Mouse (Mus musculus) left cerebral cortex, adult 9 months (tissue): ENCODE measurements around the gene Dgki.

Source experiments
- DNase-seq, 2 experiments: peaks; one replicate each; pipeline ENCODE4 v3.0.0; 2022; ENCODE audit warnings: low spot score in 2 of 2

Dgki gene

DNA sequence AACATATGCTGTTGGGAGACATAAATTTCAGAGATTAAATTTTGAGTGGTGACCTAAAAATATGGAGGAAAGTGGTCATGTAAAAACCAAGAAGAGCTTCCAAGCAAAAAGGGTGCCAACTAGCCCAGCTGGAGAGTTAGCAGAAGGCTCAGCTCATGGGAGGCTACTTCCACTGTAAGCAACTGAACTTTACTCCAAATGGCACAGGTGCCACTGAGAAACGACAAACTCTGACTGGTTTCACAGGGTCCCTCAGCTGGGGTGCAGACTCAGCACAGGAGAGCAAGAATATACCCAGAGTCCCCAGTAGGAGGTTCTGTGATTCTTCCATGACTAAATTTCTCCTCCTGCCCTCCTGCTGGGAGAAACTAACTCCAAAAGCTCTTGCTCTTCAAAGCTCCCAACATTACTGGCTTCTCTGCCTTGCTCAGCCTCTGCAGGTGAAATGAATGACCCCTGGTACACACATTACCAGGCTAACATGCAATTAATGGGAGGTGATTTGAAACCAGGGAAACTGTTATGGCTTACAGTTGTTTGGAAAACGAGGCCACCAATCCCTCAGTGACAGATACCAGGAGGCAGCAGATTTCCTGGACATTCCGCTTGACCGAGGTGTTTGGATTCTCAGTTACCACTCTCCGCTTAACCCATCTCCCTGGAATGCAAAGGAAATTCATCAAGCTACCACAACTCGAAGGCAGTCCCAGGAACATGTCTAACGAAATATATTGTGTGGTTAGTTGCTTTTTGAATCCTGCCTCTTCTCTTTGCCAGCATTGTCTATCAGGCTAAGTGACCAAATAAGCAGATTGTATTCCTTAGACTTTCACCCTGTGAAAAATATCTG lies 487.1 kb downstream of the Dgki start:
- DNase-seq, result no peak

DNA sequence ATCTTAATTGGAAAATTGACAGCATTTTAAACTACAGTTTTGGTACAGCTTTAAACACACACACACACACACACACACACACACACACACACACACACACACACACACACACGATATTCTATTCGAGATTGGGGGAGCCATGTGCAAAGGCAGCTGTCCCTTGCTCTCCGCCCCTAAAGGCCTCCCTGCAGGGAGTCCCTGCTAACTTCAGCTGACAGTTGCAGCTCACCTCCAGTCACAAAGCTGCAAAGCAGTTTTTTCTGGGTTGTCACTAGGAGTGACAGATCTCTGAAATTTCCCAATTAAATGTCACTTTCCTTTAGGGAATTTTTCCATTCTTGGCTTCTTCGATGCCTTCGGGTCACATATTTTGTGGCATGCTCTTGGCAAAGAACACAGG lies 489.5 kb downstream of the Dgki start:
- DNase-seq, result no peak

DNA sequence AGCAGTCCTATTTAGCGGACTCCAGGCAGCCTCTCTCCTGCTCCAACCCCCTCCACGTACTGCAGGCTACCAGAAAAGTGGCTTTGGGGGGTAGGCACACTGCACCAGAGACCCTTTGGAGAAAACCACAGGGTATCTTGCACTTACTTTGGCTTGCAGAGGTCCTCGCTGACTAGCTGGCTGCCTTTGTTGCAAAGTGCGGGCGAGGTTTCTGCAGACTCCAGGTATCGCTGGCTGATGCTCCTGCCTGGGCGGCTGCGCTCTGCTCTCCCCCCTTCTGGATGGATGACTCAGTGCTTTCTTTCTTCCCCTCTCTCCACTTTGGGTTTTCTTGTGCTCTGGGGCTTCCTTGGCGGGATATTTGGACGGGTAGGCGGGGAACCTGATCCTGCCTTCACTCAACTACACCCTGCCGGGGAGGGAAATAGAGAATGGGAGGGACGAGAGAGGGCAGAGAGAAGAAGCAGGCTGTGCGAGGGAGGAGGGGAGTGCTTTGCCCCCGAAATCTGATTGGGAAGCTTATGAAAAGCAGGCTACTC lies 490.2 kb downstream of the Dgki start, which contains the start of gene Ptn:
Gene Ptn, minus strand, starts transcription at position 474 of the 539 bp plus-strand sequence.
- DNase-seq, result peak; percentile 68 to 81

DNA sequence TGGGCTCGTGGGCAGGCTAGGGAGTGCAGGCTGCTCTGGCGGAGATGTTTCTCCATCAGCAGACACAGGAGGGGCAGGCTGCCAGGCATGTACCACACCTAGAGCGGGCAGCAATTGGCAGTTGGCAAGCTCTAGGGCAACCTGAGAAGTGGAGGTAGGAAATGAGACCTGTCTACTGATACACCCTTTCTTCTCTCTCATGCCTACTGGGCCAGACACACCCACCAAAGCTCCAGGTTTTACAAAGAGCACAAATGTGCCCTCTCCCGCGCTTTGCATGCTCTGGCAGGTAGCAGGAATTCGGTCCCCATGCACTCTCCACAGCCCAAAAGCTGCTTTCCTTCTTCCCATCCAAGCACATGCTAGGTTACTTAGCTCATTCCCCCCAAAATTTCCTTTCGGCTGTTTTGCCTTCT lies 490.7 kb downstream of the Dgki start:
- peak in 1 of 2 experiments; percentile 66 for DNase-seq

DNA sequence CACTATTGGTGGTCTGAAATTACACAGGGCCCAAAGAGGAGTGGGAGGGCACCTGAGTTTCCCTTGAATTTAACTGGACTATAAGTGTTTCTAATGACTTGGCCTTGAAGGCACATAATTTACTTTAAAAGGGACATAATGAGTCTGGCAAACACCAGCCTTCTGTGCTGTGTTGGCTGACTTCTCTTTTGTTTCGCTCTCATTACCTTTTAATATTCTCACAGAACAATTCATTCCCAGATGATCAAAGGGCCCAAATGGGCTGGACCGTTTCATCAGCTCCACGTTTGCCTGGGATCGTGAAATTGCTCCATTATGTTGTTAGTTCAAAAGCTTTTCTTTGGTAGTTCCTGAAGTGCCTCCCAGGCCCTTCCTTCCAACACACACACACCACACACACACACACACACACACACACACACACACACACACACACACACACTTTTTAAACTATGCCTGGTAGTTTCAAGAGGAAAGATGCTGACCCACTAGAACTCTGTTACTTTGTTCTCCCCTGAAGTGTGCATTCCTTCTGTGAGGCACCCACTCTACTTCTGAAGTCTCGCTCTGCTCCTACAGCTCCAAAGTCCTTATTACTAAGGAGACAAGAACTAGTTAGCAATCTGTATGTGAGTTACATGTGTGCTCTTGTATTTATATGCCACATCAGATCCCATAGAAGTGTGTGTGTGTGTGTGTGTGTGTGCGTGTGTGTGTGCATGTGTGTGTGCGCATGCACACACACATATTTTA lies 491.5 kb downstream of the Dgki start:
- DNase-seq, result no peak

DNA sequence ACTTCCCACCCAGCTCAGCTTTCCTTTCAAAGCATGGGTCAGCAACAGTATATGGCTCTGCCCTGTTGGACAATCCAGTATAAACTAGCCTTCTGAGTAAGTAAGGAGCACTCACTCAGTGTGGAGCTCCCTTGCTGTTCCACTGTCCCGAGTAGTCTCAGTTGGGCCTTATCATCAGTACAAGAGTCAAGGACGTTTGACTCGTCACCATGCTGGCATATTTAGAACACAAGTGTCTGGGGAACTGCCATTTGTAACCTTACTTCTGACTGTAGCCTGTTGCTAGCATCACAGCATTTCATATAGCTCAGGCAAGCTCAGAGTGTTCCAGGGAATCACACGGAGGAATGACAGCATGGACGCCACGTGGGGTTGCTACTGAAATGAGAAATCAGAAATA lies 493.1 kb downstream of the Dgki start:
- no peak for DNase-seq

DNA sequence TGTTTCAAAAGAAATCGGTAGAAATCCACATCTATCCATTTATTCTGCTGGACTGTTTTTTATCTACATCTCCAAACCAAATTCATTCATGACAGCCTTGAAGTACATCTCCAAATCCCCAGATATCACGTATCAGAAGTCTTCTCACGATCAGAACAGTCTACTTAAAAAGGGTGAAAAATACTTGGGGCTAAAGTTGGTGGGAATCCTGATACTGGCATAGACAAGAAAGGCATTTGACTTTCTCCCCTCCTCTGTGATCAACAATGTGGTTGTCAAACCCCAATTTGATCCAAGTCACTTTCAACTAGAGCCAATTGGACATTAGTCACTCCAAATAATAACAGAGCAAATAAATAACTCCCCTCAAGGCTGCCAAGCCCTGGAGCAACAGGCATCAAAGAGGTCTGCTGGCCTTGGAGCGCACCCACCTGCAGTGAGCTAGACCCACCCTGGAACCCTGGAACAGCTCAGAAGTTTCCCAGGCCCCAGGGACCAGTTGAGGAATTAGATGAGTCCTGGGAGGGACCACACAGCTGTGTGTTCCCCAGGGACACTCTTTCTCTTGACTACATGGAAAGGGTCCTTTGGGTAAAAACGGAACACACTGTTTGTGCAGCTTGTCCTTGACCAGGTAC lies 499.6 kb downstream of the Dgki start:
- DNase-seq, result no peak

DNA sequence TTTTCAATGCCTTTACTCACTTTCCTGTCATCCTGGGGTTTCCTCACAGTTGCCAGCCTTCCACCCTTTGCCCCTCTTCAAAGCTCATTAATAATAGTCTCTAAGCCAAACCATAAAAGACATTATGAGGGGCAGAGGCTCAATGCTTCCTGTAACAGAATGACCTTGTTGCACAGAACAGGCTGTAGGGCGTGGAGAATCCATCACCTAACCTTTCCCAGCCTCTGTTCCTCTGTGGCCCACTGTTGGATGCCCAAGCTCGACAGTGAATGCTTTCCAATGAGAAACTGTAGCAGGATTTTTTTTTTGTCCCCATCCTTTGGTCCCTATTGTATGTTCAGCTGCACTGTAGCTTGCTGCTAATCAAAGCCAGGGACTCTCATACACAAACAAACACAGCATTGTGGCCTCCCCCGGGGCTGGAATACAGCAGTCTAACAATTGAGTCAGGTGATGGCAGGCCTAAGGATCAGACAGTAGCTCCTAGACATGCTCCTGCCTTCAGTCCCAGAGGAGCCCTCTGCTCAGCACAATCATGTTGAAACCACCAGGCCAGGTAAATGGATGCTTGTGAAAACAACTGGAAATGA lies 502.8 kb downstream of the Dgki start:
- DNase-seq, result no peak
